Mouse (Mus musculus) urinary bladder, postnatal 25 days (tissue): Measurements from ENCODE around the gene Nrxn3.

Experiments
- DNase-seq: peaks from one replicate; pipeline ENCODE4 v3.0.0; 2022; ENCODE audit warnings: low spot score

Gene Nrxn3

DNA sequence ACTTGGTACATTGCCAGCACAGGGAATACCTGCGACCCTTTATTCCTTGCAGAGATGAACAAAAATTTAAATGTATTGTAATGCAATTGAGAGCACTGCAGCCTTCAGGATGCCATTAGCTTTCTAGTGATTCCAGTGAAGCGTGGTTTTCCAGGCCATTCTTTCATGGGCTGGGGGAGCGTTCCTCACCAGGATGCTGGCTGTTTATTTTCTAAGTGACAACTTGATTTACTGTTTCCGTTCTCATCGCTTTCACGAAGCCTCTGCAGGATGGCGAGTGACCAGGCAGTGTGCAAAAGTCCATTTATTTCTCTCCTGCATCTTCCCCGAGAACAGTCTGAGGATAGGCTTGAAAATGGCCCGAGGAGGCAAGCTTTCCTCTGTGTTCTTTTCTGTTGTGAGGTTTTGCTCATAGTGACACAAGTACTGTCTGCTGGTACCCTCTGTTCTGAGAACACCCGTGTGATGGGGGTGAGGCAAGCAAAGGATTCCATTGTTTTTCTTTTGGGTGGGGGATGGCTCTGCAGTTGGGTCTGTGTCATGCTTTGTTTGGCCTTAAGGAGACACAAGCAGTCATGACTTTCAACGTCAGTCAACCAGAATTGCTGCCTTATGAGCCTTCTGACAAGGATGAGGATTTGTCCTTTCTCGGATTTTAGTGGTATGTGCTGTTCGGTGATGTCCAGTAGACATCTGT, 457.4 kb downstream of the Nrxn3 start:
- no peak for DNase-seq

DNA sequence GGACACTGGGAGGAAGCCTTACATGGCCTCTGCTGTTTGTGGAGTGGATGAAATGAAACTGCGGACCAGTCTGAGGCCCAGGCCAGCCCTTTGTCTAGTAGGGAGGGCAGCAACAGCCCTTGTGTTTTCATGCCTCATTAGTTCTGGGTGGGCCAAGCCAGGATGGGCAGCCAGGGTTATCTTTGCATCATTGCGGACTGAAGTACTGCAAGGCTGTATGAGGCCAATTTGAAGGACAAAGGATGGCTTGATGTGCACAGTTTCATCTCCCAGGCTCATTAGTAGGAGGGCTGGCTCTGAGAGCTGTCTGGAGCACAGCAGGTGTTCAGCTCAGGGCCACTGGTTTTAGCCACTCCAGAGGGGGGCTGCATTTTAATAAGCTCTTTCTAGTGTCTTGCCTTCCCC, 458.5 kb downstream of the Nrxn3 start:
- DNase-seq: no peak

DNA sequence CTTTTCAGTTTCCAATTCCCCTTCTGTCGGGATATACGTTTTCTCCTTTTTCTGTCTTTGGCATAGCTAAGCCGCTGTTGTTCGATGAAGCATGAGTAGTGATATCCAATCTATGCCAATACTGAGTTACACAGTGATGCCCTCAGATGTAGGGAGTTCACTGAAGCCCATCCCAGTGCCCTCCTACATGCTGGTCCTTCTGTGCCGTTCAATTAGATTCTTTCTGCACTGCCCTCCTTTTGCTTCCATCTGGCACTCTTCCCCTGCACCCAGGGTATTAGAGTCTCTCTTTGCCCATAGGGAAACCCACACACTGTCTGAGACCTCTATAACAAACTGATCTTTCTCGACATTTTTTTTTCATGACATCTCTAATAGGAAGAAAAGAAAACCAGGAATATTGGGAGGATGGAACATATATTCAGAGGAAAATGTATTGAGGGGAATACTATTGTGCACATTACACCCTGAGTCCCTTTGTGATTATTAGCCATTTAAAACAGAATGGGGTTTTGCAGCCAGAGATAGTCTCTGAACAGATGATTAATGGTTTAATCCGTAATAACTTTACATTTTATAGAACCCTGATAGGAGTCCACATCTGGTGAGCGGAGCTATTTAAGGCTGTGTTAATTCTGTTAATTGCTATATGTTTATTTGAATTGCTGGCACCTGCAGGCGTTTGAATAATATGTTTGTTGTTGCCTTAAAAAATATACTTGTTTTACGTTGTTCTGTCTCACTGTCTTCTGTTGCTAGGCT, 476.3 kb downstream of the Nrxn3 start:
- no peak for DNase-seq

DNA sequence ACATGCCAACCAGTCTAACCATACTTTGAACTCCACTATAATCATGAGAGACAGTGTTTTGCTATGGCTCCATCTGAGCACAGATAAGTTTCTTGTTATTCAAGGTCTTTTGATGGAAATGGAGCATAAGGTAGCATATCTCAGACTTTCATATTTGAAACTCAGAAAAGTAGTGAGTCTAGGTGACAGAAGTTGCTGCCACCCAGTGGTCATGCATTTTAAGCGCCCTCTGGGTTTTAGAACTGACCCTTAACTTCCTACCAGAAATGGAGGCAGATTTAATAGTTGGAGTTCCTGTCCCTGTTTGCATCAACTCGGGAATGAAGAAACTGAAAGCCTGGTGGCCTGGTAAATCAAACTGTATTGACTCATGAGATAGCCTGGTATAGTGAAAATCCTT, 488.9 kb downstream of the Nrxn3 start:
- no peak for DNase-seq

DNA sequence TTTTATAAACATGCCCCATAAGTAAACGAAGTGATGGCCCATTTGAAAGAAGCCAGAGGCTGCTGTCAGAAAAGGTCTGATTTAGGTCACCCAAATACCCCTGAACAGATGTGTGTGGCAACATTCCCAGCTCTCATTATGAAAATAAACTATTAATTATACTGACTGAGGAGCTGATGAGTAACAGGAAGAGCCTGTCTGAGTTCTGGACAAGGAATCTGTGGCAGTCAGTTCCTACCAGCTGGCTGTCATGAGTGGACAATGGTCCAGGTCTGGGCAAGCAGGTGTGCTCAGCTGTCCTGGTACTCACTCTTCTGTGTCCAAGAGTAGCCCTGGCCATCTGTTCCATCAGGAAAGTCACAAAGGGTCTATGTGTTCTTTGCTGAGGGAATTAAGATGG, 517.1 kb downstream of the Nrxn3 start:
- DNase-seq: no peak

DNA sequence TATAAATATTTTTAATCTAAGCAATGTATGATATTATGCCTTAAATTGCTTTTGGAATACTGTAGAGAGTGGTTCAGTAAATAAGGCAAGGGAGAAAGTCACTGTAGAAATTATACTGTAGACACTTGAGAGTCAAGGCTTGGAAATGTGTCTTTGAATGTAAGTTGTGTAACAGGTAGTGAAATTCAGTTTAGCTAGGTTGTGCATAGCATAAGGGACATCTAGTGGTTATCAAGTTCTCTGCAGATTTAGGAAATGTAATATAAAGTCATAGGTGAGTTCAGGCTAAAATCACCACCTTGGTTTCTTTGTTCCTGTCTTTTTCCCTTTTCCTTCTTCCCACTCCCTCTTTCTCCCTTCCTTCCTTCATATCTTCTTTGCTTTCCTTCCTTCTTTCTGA, 518.9 kb downstream of the Nrxn3 start:
- DNase-seq: no peak

DNA sequence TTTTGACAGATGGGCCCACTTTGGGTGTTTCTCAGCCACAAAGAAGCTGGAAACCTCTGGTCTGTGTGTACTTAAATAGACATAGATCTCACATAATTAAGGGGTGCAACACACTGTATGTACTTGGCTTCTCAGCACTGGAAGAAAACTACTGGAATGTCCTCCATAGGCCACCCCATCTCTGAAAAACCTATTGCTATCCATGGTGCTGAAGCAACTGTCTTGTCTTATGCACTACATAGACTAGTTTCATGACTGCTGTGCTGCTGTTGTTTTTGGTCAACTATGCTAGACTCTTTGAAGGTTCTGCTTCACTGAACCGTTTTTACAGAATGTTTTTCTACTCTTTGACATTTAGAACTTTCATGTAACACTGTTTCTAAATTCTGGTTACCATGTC, 519.8 kb downstream of the Nrxn3 start:
- DNase-seq: no peak

DNA sequence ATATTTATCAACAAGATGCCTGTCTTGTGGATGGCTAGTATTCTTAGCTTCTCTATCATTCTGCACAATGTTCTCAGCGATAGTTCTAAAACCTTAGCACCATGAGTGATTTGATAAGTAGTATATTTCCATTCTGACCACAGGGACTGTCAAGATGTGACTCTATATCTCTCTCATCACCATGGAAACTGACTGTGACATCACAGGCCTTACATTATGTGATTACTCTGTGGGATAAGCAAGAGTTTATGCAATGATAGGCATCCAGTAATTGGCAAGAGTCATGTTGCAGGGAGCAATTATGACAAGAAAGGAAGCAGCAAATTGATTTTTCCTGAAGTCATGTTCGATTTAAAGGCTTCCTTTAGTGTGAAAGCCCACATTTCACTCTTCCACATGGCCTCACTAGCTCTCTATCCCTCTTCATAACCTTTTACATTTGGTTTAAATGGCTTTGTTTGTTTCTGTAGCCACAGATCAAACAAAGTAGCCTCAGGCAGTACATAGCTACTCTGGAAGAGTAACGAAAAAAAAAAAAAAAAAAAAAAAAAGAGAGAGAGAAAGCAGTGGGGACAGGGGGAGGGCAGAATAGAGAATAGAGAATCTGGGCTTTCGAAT, 532.7 kb downstream of the Nrxn3 start:
- no peak for DNase-seq

DNA sequence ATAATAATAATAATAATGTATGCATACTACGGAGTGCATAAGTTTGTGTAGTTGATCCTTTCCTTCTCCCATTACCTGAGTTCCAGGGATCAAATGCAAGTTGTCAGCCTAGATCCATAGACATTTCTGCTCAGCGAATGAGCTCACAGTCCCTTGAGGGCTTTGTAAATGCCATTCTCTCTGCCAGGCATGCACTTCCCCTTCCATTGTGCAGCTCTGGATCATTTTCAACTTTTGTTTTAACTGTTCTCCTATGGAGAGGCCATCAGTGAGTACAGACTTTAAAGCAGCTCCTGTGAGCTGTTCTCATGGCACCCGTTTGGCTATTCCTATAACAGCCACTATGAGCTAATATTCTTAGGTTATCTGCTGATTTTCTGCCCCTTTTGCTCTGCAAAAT, 536.2 kb downstream of the Nrxn3 start:
- no peak for DNase-seq

DNA sequence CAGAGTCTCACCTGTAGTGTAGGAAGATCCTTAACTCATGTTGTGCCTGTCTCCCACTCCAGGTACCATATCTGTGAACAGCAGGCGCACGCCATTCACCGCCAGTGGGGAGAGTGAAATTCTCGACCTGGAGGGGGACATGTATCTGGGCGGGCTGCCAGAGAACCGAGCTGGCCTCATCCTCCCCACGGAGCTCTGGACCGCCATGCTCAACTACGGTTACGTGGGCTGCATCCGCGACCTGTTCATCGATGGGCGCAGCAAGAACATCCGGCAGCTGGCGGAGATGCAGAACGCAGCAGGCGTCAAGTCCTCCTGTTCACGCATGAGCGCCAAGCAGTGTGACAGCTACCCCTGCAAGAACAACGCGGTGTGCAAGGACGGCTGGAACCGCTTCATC, 537.4 kb downstream of the Nrxn3 start:
- DNase-seq: no peak

DNA sequence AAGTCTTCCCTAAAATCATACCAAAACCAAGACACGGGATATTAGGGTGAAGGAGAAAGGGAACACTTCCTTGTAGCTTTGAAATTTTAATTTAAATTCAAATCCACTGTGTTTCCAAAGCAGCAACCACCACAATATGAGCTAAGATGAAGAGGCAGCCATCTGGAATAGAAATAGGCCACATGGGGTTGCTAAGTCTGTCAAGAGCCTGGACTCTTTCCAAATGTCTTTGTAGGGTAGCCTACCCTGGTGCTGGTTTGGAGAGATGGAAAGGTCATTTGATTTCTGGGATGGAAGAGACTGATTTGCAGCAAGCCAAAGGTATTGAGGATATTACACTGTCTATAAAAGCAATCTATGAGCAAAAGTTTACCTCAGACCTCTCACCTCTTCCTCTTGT, 539.6 kb downstream of the Nrxn3 start:
- DNase-seq: no peak

DNA sequence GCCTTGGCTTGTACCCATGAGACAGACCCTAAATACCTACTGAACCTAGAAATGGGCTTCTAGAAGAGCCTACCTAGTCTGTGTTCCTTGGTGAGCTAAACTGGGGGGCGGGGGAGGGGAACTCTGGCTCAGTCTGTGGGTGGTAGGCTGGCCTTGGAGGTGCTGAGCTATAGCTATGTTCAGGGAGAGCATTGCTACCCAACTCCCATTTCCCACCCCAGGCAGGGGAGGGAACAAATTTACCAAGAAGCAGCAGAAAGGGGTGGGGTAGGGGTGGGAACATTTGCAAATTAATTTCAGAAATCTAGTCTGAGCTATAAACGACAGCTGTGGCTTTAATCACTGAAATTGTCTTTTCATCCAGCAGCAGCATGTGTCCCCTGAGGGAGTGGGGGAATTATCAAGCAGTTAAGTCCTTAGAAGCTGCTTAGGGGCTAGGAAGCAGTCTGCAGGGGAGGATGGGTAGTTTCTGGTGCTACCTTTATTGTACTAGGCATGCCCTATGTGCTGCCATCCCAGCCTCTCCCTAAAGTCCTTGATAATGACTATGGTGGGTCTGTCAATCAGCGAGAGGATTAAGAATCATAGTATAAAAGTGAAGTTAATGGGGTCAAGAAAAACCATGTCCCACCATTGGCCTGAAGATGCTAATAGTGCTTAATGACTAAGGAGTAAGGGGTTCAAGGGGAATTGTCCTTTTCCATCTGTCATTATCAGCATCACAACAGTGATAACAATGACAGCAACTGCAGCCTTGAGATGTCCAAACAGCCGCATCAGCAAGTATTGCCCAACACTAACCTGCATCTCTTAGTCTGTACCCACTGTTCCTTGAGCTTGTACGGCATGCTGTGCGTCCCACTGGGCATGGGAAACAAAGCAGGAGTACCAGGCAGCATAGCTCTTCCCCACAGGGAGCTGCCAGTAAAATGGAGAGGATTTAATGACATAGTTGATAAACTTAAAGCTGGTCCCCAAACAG, 560.0 kb downstream of the Nrxn3 start:
- no peak for DNase-seq

DNA sequence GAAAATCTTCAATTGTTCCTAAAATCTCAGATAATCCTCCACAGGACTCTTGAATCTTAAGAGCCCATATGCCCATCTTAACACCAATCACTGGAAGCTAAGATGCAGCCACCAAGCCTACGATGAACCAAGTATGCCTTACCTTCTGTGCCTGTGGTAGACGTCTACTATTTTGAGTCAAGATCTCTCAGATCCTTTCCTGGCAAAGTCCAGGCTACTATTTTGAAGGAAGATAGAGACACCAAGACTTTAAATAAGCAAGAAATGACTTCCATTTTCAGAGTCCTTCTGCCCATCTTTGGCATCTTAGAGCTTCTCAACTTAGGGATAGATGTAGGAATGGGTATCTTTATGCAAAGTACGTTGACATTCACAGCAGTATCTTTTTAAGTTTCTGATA, 561.7 kb downstream of the Nrxn3 start:
- DNase-seq: no peak

DNA sequence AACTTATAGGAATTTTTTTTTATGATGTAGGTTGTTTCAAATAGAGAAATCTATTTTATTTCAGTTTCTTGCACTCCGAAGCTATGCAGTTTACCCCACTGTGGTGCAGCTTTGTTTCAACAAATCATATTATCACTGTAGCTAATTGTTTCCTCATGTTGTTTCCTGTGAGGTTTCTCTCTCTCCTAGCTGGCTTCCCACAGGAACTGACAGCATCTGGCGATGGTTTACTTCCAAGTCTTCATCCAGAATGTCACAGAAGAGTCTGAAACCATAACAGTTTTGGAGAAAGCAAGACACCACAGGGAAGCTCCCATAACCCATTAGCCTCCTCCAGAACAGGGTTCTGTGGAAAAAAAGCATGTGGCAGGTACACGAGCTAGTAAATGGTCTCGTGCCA, 564.4 kb downstream of the Nrxn3 start:
- no peak for DNase-seq

DNA sequence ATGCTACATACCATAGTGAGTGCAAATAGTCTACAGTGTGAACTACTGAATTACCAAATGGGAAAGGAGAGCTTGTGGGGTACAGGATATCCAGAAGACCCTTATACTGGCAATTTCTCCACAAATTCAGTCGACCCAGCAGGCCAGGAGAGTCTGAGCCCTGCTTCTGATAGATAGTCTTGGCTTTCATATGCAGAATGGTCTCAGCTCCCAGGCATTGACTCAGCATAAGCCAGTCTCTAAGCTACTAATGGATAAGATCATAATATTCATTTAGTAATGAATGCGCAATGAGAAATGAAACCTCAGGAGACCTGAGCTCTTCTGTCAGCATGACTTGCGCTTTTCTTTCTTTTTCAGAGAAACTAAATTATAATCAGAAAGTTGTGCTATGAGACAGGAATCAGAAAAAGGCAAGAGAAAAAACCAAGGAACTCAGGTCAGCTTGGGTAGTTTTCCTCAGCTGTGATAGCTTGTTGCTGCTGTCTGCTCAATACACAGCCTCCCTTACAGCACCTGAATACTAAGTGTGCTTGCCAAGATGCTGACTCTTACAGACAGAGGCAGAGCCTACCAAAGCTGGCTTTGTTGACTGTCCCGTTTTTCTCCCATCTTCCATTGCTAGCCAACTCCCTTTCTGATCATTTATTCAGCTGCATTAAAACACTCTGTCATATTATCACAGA, 567.1 kb downstream of the Nrxn3 start:
- DNase-seq: no peak

DNA sequence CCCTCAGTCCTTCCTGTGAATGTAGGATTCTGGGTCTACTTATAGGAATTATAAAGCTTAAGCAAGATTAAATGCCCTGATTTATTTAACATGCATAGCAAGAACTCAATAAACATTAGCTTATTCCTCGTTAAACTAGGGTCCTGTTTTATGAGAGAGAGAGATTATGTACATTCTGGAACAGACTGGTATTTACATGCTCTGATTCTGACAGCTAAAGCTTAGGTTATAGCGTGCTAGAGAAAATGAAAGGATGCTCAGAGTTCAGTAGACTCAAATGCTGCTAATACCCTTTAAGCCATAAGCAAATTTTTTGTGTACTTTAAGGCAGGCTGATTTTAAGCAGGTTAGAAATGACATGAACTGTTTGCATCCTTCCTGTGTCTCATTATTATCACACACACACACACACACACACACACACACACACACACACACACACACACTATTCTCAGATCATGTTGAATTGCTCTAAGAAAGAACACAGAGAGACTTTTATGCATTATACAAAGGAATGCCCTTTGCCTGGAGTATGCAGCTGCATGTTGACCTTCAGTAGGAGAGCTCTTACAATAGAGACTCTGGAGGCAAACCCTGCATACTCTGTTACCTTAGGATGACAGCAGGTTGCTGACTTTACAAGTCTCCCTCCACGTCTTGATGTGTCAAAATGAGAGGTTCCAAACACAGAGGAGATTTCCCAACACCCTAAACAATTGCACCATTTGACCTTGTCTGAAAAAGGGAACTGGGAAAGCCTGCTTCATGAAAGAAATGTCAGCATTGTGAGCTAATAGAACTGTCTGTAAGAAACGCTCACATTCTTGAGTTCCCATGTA, 568.3 kb downstream of the Nrxn3 start:
- no peak for DNase-seq

DNA sequence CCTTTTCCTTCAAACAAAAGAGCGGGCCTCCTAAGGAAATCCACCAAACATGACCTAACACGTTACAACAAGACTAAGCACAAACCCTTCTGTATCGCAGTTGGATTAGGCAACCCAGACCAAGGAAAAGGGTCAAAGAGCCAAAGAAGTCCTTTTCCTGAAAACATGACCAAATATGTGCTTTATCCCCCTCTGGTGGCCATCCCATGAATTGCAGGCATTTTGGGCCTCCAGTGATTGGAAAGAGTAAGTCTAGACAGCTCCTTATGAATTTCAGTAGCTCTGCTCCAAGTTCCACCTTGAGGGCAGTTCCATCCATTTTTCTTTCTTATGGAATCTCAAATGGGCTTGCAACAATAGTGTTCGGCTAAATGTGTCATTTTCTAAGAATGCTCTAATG, 579.3 kb downstream of the Nrxn3 start:
- peak; percentile 56 for DNase-seq

DNA sequence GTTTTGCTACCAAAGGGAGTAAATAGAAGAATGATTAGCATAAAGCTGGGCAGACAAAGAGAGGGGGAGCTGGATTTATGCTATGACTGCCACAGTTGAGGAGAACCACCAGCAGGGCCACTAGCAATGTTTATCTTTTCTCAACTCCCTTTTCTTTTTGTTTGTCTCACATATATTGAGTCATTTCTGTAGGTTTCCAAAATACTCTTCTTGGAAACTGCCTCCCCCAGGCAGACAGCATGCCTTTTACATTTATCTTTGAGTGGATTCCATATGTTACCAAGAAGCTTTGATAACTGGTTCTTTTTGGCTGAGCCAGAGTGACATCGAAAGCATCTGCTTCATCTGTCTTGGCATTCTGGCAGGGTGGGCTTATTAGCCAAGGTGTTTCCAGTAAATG, 587.5 kb downstream of the Nrxn3 start:
- DNase-seq: no peak

DNA sequence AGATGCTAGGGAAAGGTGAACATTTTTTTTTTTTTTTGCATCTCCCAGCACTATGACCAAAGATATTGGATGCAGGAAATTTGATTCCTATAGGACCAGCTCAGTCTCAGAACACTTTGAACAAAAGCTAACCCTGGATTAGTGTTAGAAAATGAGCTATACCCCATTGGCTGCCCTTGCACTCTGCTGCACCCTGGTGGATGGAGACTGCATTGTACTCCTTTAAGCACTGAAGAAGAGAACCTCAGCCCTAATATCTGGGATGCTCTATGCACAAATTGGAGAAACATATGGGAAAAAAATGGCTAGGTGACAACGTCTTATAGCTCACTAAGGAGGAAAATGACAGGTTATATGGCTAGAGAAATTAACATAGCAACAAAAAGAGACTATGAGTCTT, 589.9 kb downstream of the Nrxn3 start:
- peak; percentile 12 for DNase-seq

DNA sequence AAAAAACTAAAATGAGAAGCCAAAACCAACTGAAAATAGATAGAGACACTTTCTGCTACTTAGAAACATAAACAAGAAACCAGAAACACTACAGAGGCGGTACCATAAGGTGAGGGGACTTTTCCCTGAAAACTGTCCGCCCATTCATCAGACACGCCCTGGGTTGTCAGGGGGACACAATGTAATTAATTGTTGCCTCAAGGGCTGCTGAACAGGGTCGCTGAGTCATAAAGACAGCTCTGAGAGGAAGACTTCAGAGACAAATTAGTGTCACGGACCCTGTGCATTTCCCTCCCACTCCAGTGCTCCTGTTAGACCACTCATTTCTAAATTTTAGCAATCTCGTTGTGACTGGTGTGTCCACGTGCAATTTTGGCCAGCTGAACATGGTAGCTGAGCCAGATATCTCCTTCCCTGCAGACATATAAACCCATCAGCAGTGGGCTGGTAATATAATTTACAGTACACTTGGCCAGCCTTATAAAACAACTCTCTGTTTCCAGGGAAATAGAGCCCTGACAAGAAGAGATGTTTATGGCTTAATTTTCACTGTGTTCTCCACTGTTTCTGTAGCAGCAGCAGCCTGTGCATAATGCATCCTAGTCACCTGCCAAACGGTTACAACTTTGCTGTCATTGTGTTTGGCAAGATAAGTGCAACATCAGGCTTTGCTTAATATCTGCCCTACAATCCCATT, 603.3 kb downstream of the Nrxn3 start:
- no peak for DNase-seq
